Mouse (Mus musculus) lung, postnatal 4 days (tissue): ENCODE data around the gene Slc48a1.
A peak's percentile ranks its signal among the peaks of the same experiment; 100 is the strongest.

Experiments used
- DNase-seq, 2 experiments: peaks; one replicate each; pipeline ENCODE4 v3.0.0; 2021

Slc48a1 gene

DNA sequence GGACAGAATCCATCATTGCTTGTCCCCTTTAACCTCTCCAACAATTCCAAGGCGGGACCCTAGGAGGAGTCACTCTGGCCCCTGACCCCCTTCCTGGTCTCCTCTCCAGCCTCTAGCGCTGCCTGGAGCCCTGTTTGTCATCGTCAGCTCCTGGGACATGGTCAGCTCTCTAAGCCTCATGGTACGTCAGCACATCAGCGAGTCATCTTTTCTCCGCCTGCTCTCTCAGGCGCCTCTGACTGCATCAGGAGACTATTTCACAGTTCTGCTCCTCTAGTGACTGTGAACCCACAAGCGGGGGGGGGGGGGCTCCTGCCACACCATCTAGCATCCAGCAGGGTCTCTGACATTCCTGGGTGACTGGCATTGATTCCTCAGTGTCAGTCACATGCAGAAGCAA is 23.0 kb upstream of the Slc48a1 start:
- DNase-seq = no peak

DNA sequence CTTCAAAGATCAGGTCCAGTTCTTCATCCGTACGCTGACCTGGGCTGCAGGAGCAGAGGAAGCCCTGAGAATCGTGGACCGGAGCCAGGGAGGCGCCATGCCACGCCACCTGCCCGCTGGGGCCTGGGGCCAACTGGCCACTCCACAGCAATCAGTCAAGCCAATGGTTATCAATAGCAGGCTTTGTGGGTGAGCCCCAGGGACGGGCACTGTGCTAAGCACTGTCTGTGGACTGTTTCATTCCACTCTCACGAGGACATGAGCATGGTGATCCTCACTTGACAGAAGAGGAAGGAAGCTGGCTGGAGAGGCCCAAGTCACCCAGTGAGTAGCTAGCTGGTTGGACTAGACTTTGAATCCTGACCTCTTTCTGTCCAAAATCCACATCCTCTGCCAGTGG is 18.3 kb upstream of the Slc48a1 start:
- DNase-seq = no peak

DNA sequence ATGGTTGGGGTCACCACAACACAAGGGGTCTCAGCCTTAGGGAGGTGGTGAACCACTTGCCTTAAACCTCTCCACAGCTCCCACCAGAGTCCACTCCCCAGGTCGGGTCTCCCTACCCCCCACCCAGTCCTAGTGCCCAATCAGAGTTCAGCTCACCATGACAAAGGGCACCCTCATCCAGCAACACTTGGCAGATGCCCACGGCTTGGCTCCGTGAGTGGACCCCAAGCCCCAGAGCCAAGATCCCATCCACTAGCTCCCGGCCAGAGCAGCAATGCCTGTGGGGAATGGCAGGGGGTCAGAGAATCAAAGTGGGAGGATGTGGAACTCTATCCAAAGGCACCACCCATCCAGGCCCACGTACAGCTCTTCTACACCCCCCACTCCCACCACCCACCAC is 17.4 kb upstream of the Slc48a1 start:
- DNase-seq = no peak

DNA sequence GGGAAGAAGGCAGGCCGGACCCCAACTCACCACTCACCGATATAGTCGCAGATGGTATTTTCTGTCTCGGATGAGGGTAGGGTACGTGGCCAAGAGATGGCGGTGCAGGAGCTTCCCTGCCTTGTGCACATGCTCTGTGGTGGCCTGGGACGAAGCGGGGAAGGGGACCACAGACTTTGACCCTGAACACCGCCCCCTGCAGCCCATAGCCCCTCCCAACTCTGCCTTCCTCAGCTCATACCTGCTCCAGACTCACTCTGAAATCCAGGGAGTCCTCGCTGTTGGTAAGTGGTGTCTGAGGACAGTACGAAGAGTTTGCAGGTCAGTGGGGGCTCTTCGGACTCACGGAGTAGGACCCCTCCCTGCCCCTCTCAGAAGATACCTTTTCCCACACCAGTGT is 16.9 kb upstream of the Slc48a1 start:
- no peak for DNase-seq

DNA sequence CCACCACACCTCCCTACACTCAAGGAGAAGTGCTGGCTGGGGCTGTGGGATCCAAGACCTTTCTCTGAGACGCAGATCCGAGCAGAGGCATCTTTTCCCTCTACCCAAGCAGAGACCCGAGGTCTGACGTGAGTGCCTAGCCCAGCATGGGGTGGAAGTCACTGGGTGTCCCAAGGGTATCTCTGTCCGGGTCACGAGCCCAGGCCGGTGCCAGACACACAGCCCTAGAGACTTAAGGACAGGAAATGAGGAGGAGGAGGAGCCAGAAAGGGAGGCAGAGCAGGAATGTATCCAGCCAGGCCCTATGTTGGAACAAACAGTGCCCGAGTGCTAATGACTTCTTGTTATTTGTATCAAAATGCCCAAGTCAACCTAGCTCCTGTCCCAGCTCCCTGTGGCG is 15.6 kb upstream of the Slc48a1 start:
- DNase-seq = peak in 1 of 2 experiments; percentile 66

DNA sequence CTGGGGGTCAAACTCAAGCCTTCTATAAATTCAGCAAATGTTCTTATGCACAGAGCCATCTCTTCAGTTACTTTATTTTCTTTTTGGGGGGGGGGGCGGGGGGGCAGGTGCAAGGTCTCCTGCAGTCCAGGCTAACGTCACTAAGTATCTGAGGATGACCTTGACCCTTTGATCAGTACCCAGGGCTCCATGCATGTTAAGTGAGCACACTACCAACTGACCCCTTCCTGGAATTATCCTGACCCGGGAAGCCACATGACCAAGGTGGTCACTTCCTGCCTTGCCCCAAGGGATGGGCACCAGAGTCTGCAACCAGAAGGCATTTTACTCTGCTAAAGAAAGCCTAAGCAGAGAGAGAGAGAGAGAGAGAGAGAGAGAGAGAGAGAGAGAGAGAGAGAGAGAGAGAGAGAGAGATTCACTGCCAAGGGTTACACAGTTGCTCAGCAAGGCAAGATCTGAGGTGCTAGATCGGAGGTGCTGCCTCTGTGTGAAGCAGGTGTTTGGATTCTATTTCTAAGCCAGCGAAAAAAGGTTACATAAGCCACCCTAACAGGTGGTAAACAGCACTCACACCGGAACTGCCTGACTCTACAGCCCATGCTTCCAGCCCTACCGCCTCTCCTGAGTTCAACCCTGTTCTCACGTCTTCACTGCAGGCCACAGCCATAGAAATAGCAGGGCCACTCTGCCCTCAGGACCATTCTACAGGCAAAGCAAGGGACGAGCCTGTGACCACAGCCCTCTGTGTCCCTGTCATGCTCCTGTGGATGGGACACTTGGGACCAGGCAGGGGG is 14.9 kb upstream of the Slc48a1 start:
- no peak for DNase-seq

DNA sequence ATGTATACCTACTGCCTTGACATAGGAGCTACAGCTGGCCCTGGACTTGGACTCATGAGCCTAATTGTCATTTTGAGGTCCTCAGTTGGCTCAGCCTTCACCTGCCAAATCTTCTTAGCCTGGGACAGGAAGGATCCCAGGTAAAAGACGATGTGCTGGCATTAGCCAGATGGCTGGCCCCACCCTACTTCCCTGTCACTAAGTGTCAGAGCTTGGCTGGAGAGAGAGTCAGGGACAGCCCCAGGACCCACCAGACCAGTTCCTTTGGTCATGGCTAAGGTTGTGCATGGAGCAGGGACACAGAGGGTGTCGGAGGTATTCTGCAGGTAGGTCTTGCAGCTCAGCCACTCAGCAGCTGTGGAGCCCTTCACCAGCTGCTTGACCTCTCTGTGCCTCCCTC is 13.8 kb upstream of the Slc48a1 start:
- no peak for DNase-seq

DNA sequence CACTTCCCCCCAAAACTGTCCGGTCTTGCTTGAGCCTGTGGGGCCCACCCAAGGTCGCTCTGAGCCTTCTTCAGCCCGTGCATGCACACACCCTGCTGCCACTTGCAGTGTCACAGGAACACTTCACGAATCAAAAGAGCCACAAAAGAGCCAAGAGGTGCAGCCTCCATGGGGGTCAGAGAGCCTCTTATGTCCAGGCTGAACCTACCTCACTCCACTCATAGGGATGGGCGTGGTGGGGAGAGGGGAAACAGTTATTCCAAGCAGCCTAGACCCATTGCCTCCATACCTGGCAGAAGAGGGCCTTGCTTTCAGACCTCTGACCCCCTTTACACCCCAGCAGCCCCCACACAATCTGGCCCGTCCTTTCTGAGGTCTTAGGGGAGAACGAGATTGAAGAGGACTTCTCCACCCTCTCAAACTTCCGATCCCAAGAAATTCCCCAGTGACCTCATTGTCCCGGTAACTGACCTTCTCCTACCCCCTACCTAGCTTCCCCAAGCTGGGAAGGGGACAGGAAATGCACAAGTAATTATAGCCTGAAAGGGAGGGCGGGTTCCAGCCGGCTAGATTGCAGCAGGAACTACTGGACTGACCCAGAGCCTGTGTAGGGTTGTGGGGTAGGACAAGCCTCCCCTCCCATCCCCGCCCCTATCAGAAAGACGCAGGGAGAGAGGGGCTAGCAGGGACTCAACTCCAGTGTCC is 13.1 kb upstream of the Slc48a1 start:
- peak; percentile 28 to 65 for DNase-seq

DNA sequence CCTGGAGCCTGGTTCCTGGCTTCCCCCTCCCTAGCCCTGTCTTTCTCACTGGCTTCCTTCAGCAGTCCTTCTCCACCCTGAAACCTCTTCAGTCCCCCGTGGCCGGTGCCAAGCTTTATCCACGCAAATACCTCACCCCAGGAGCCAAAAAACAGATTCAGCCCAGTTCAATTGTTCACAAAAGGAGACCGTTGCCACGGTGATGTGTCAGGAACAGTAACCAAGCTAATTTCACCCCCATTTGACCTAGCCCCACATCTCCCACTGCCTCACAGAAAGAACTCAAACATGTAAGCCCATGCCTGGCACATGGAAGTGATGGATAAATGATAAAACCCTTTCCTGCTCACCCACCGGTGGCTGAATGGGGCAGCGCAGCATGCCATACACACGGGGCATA is 12.1 kb upstream of the Slc48a1 start:
- DNase-seq = no peak

DNA sequence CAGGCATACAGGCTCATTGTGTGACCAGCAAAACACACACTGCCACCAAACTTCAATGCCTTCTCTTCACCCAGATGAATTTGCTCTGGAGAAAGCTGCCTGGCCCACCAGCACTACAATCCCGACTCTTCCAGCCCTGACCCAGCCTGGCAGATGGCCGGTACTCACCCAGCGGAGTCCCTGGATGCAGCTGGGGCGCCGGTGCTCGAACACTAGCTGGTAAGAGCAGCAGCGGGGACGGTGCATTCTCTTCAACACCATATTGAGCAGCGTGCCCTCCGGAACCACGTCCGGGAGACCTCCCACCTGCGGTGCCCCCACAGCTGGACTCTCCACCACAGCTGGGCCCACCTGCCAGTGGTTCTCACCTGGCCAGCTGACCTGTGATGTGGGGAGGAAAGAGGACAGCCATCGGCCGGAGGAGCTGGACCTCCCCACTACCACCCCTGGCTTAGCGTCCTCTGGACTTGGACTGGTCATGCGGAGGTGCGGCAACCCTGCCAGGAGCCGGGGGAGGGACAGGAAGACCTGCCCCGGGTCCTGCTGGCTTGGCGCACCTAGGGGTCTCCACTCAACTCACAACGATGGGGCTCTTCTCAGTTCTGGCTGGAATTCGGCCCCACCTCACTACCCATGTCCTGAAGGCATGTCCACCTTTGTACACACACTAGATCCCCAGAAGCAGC is 11.6 kb upstream of the Slc48a1 start:
- DNase-seq = no peak

DNA sequence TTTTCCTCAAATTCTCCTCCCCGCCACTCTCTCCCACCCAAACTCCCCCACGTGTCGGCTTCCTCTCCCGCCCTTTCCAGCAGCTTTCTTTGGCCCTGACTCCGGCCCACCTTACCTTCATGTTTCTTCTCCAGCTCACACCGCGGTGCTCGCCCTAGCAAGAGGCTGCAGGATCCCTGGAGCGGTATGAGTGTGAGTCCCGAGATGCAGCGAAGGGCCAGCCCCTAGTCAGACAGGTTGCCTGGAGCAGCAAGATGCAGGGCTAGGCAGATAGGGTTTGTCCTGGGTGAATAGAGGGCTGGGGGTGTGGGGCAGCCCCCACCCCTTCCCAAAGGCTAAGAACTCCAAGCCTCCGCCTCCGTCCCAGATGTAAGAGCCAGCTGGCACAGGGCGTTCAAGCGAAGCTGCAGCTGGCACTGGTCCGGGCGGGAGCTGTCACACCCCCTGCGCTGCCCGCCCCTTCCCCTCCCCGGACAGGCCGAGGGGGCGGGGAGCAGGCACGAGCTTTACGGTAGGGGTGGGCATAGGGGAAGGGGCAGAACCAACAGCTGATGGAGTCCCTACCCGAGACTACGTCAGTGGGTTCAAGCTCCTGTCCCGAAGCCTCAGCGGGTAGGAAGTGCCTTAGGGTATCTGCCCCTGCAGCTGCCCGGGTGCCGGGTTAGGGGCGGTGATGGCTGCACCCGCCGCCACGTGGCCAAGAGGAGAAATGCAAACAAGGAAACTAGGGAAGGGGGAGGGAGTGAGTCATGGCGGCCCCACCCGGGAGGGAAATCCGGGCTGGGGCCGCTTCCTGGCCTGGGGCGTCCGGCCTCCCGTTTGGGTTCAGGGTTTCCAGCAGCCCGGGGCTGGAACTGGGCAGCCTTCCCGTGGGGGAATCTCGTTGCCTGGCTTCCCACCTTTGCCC is 10.8 kb upstream of the Slc48a1 start, which contains the start of gene Rapgef3:
Gene Rapgef3, minus strand, starts transcription at position 693 of the 907 bp plus-strand sequence.
- DNase-seq = peak; percentile 94 to 95

DNA sequence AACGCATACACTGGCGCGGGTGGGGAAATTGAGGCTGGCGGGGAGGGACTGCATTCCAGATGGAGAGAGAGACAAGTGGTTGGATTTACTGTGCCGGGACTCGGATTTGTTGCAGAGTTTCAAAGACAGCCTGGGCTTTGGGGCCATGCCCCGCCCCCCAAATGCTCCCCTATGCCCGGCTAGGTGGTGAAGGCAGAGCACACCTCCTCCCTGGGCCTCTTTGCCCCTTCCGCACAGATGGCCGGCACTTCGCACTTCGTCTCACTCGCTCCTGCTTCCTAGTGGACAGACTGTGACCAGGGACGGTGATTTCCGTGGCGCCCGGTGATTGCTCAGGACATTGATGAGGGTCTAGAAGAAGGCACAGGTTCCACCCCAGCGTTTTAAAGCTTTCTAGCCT is 10.1 kb upstream of the Slc48a1 start:
- DNase-seq = peak; percentile 70 to 77

DNA sequence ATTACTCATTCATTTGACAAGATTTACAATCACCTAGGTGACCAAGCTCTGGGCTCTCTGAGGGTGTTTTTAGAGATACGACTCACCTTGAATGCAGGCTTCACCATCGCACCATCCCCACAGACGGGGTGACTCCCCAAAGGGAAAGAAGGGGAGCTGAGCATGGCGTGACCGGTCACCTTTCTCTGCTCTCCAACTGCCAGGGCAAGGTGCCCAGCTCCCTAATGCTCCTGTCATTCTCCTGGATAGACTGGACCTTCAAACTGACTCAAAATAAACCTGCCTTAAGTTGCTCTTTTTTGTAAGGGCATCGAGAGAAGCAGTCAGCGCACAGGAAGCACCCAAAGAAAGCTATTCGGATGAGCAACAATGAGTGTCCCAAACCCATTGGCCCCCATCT is 8.0 kb upstream of the Slc48a1 start:
- no peak for DNase-seq

DNA sequence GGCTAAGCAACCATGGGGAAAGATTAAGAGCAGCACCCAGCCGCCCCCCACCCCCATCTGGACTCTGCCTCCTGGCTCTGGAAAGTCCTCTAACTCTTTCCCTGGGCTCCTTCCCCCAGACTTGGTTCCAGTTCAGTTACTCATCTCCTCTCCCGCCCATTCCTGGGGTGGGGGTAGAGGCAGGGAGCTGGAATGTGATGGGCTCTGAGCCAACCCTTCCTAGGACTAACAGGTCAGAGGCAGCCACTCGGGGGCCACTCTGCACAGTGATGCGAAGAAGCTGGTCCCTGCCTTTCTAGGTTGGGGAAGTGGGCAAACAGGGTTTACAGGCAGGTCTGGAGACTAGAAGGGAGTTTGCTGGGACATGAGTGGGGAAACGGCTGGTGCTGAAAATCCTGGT is 5.2 kb upstream of the Slc48a1 start:
- peak; percentile 89 to 92 for DNase-seq

DNA sequence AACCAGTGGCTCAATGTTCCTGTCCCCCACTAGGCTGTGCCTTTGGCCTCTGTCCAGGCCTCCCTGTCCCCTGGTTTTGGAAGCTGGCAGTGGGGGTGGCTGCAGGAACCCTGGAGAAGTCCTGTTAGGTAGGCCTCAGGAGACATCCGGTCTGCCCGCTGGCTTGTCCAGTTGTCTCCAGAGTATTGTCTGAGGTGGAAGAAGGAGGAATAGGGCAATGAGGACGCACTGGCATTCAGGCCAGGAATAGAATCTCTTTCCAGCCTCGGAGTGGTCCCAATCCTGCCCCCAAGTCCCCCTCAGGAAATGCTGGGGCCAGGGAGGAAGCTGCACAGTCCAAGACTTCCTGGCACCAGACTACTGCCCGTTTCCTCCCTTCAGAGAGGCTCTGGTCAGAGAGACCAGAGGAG is 4.4 kb upstream of the Slc48a1 start:
- DNase-seq = peak; percentile 65 to 82

DNA sequence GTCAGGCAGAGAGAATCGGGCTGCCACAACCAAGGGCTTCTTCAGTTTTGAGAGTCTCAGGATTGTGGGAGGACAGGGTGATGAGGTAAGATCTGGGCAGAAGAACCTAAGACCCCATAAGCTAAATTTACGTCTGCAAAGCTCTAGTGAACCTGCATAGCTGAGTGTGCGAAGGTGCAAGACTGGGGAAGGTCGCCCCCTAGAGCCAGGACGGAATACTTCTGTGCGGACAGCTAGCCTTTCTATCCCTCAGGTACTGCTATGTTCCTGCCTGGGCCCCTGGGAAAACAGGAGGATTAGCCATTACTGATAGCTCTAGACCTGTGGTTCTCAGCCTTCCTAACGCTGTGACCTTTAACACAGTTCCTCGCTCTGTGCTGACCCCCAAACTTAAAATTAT is 1.8 kb upstream of the Slc48a1 start:
- DNase-seq = peak; percentile 80 to 87

DNA sequence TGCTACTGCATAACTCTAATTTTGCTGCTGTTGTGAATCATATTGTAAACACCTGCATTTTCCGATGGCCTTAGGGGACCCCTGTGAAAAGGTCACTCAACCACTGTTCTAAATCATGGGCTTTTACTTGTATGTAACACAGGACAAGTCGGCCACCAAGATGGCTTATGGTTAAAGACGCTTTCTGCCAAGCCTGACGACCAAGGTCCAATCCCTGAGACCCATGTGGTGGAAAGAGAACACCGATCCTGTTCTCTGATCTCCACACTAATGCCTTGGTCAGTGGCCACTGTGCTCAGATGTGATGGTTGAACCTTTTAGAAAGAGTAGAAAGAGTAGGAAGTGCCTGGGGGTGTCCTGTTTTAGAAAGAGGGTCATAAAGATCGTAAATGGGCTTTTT is 1.4 kb upstream of the Slc48a1 start:
- DNase-seq = no peak

DNA sequence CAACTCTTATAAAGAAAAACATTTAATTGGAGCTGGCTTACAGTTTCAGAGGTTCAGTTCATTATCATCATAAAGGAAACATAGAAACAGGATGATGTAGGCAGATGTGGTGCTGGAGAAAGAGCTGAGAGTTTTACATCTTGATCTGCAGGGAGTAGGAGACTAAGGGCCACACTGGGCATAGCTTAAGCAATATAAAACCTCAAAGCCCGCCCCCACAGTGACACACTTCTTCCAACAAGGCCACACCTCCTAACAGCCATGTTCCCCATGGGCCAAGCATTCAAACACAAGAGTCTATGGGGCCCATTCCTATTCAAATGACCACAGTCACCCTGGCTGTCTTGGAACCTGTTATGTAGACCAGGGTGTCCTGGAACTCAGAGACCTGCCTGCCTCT is 1.3 kb downstream of the Slc48a1 start:
- DNase-seq = no peak

DNA sequence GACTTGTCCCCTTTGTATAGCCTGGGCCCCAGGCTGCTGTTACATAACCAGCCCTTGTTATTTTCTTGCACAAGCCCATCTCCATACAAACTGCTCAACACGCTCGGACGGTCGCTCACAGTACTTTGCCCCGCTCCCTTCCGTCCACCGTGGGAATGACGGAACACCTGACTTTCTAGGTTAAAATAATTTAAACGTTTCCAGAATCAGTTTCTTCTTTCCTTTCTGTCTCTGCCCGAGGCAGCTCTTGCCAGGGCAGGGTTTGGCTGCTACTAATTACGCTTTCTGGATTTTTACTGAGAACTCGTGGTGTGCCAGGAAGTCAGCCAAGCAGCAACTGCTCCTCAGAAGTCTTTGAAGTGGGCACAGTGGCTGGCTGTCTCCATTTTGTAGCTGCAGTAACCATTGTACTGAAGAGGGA is 2.3 kb downstream of the Slc48a1 start:
- DNase-seq = no peak

DNA sequence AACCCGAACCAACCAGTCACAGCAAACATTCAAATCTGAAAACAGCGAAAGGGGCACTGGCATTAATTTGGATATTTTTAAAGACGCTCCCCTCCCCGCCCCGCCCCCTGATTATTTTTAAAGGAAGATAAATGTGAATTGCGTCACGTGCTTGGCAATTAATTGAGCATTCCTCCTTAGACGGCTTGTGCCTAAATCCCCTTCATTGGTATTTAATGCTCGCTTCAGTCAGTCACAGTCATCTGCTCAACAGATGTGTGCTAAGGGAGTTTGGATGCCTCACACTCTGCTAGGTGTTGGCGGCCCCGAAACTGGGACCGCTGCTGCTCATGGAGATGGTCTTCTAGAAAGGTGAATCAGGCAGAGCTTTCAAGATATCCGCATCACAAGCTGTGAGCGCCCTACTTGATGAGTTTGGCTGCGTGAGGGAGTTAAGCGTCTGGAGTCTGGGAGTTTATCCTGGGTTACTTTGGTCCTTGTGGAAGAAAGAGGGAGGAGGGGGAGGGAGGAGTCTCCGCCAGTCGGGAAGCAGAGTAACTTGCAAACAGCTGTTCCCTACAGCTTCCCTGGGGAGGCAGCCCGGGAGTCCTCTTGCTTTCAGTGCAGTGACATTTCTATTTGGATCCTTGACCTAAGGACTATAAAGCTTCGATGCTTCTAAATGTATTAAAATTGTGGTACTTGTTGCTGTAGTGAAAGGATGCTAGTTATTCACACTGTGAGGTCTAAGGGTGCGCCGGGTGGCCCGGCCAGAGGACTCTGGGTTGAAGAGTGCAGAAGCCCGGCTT is 3.8 kb downstream of the Slc48a1 start:
- DNase-seq = peak in 1 of 2 experiments; percentile 62

DNA sequence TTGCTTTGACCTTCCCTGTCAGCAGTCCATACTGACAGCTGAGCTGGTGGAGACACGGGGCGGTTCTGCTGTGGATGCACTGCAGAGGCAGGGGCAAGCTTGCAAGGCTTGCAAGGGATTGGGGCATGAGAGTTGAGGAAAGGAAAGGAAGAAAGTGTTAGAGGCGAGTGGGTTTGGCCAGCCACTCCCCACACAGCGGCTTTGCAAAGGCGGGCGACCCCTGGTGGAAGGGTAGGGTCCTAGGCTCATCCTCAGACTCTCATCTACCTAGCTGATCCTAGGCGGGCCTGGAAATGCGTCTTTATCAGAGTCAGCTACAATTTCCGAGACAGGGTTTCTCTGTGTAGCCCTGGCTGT is 4.4 kb downstream of the Slc48a1 start:
- DNase-seq = peak; percentile 86 to 91

DNA sequence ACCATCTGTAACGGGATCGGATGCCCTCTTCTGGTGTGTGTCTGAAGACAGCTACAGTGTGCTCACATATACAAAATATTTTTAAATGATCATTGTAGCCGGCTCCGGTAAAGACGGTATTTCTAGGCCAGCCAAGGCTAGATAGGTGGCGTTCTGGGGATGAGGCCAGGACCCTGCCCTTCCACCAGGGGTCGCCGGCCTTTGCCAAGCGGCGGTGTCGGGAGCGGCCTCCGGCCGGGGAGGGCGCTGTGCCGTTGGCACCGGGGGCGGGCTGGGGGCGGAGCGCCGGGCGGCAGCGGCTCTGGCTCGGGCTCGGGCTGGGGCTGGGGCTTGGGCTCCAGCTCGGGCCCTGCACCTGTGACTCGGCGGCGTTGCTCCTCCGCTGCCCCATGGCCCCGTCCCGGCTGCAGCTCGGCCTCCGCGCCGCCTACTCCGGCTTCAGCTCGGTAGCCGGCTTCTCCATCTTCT is 5.8 kb downstream of the Slc48a1 start:
- DNase-seq = peak; percentile 93 to 95
